Comparison of ENCODE assay signal across 9 mouse cellular contexts in genomic region chr13:35486125-35486524, GRCm38 (mm10).
DNase-seq lines count a peak whose midpoint lies in the region.
"Had no signal": no experiment of that assay in that cellular context is flagged by ENCODE, and none has a peak within 500 bp of the region (broad histone marks: within the 10 kb centered on the region; RNA-seq: fewer than 3 reads in every experiment).

No protein-coding gene starts in this region.

- DNase-seq in heart, adult 11 months, result peak; percentile 89
- DNase-seq in heart, adult 9 months (ENCODE audit: low spot score in 2 of 2), result no peak
- DNase-seq in urinary bladder, postnatal 14 days (ENCODE audit: low spot score), result peak; percentile 26
- DNase-seq in urinary bladder, postnatal 25 days (ENCODE audit: low spot score), result no peak
- peak; percentile 59 to 79 for DNase-seq in kidney, postnatal 25 days
- no peak for DNase-seq in right cerebral cortex, postnatal 25 days
- no peak for DNase-seq in layer of hippocampus, adult 11-12 months (ENCODE audit: low spot score)
- DNase-seq in c-Kit-positive CD71-positive TER-119-positive erythroid progenitor cells, embryonic 14.5 days (ENCODE audit: low spot score), result no peak
- DNase-seq: liver, embryonic 13.5 days had no signal

Comparison
In these comparisons a context has a peak if more than half of its experiments do, and no peak if none do; other contexts are left out.
1. DNase-seq: peak in heart, adult 11 months (single experiment), urinary bladder, postnatal 14 days (single experiment) and kidney, postnatal 25 days (2 of 2); none in heart, adult 9 months (0 of 2), urinary bladder, postnatal 25 days (single experiment), right cerebral cortex, postnatal 25 days (single experiment), layer of hippocampus, adult 11-12 months (single experiment) and c-Kit-positive CD71-positive TER-119-positive erythroid progenitor cells, embryonic 14.5 days (single experiment).